Mouse (Mus musculus) megakaryocyte progenitor cell, adult 5-6 weeks (primary cell): ENCODE results near the gene Card6. TPM values are rescaled to one million over a fixed set of nuclear protein-coding genes. Genes with fewer than 3 reads are reported as not detected.
A peak's percentile ranks its signal among the peaks of the same experiment; 100 is the strongest.

ENCODE experiments used
- ATAC-seq: replicated peaks from 2 replicates; pipeline ENCODE4 v1.8.0; 2016; ENCODE audit warnings: mild to moderate bottlenecking, moderate TSS enrichment, inconsistent platforms; ENCODE audit not compliant: poor library complexity
- total RNA-seq, 2 experiments: library from RNA; stranded (forward) in 1 of 2; stranded (reverse) in 1 of 2; fragments of 157-497, 149-512 nt in 1 of 2; fragments of 200-1000 nt in 1 of 2; gene quantifications; 2 replicates each; pipeline versions ENCODE4 v1.2.3 to v1.2.4; 2015 to 2017

Gene Card6
- total RNA-seq (2015) (0.66 and 0.77 TPM in 2 replicates), total RNA-seq (2017) (0.04 and 0.41 TPM in 2 replicates)

GRCm38 (mm10) chr15:5107686-5108654 is at the start of gene Card6:
TSS of gene Card6 (minus strand) at chr15:5108539.
- peak; percentile 89 for ATAC-seq

- ATAC-seq = no peak
These were observed 49.0 kb upstream of the Card6 start for GRCm38 (mm10) chr15:5157386-5157785.

- peak; percentile 56 for ATAC-seq
These were observed 48.0 kb upstream of the Card6 start for GRCm38 (mm10) chr15:5156355-5156754.

GRCm38 (mm10) chr15:5155093-5155492 is 46.8 kb upstream of the Card6 start:
- no peak for ATAC-seq

GRCm38 (mm10) chr15:5154621-5155020 is 46.3 kb upstream of the Card6 start:
- ATAC-seq = no peak

GRCm38 (mm10) chr15:5152171-5152570 is 43.8 kb upstream of the Card6 start:
- ATAC-seq = no peak

- no peak for ATAC-seq
These were observed 40.8 kb upstream of the Card6 start for GRCm38 (mm10) chr15:5149187-5149586.

GRCm38 (mm10) chr15:5145196-5145945 is 37.0 kb upstream of the Card6 start:
- no peak for ATAC-seq

- ATAC-seq = peak; percentile 6
These were observed 35.9 kb upstream of the Card6 start for GRCm38 (mm10) chr15:5144021-5144778.

GRCm38 (mm10) chr15:5143361-5144020 is 35.2 kb upstream of the Card6 start, which contains the start of gene Prkaa1:
TSS of gene Prkaa1 (plus strand) at chr15:5143861.
- ATAC-seq = peak; percentile 45

GRCm38 (mm10) chr15:5142714-5143113 is 34.4 kb upstream of the Card6 start:
- ATAC-seq = no peak

- no peak for ATAC-seq
These were observed 33.7 kb upstream of the Card6 start for GRCm38 (mm10) chr15:5142047-5142446.

GRCm38 (mm10) chr15:5140357-5140756 is 32.0 kb upstream of the Card6 start:
- peak; percentile 37 for ATAC-seq

- ATAC-seq = peak; percentile 52
These were observed 31.5 kb upstream of the Card6 start for GRCm38 (mm10) chr15:5139863-5140262.

- no peak for ATAC-seq
These were observed 31.0 kb upstream of the Card6 start for GRCm38 (mm10) chr15:5139366-5139765.

- peak; percentile 20 for ATAC-seq
These were observed 29.9 kb upstream of the Card6 start for GRCm38 (mm10) chr15:5138021-5138856.

GRCm38 (mm10) chr15:5134945-5135483 is 26.7 kb upstream of the Card6 start:
- ATAC-seq = no peak

- no peak for ATAC-seq
These were observed 25.8 kb upstream of the Card6 start for GRCm38 (mm10) chr15:5134179-5134578.

GRCm38 (mm10) chr15:5133301-5133700 is 25.0 kb upstream of the Card6 start:
- no peak for ATAC-seq
